Mouse (Mus musculus) adrenal gland, adult 18-20 months (tissue): Measurements from ENCODE around the gene Elovl5. TPM values are rescaled to one million over a fixed set of nuclear protein-coding genes. Genes with fewer than 3 reads are reported as not detected.

Source experiments
- DNase-seq, 2 experiments: peaks; one replicate each; pipeline ENCODE4 v3.0.0; 2021 to 2022; ENCODE audit warnings: low spot score in 2 of 2
- total RNA-seq, 2 experiments: library from RNA; stranded (reverse); gene quantifications; 1 replicate in 1 of 2; 2 replicates in 1 of 2; pipeline ENCODE4 v1.2.3; 2021

Gene Elovl5
- total RNA-seq, 2 experiments from 2014 or later, result 618 to 823 TPM

- no peak for DNase-seq
Observed at GRCm38 (mm10) chr9:77953053-77953452, 35.9 kb downstream of the Elovl5 start.

- no peak for DNase-seq
Observed at GRCm38 (mm10) chr9:77954496-77954895, 37.3 kb downstream of the Elovl5 start.

- DNase-seq, result no peak
Observed at GRCm38 (mm10) chr9:77954981-77955380, 37.8 kb downstream of the Elovl5 start.

GRCm38 (mm10) chr9:77955511-77955910 lies 38.3 kb downstream of the Elovl5 start:
- DNase-seq, result no peak

DNA sequence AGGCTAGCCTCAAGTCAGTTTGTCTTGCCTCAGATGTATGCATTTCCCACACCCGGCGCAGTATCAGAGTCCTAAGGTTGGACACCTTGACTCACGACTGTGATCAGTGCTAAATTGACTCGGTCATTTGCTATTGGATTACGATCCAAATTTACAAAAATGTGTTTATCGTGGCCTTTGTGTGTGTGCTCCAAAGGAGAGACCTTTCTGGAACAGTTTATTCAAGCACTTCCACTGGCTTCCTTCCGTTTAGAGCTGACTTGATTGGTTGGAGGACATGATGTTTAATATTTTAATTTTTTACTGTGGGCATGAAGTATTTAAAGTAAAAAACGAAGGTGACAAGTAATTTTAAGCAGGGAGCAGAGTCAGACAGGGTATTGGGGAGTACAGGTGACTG lies 38.8 kb downstream of the Elovl5 start:
- DNase-seq, result no peak

GRCm38 (mm10) chr9:77958327-77958726 lies 41.2 kb downstream of the Elovl5 start:
- no peak for DNase-seq

DNA sequence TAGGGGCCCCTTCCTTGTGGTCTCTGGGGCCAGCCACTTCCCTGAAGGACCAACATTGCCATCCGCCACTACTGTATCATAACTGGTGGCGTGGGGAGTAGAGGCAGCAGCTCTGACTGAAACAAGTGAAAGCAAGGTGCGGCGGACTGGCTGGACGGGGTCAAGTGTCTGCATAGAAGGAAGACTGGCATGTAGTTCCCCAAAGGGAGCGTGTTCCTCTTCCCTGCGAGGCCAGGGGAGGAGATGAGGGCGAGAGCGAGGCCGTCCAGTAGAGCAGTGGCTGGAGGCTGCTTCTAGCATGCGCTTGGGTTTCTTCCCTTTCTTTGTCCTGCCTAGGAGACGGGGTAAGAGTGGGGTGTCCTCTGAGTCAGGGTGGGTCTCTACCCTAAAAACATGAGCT lies 42.6 kb downstream of the Elovl5 start:
- no peak for DNase-seq

- no peak for DNase-seq
Observed at GRCm38 (mm10) chr9:77961350-77961749, 44.2 kb downstream of the Elovl5 start.

- DNase-seq, result no peak
Observed at GRCm38 (mm10) chr9:77964084-77964483, 46.9 kb downstream of the Elovl5 start.

GRCm38 (mm10) chr9:77965287-77965686 lies 48.1 kb downstream of the Elovl5 start:
- DNase-seq, result no peak

- DNase-seq, result no peak
Observed at GRCm38 (mm10) chr9:77965768-77966552, 48.8 kb downstream of the Elovl5 start.

GRCm38 (mm10) chr9:77966861-77967260 lies 49.7 kb downstream of the Elovl5 start:
- DNase-seq, result no peak

GRCm38 (mm10) chr9:77967584-77968163 lies 50.5 kb downstream of the Elovl5 start:
- DNase-seq, result no peak

DNA sequence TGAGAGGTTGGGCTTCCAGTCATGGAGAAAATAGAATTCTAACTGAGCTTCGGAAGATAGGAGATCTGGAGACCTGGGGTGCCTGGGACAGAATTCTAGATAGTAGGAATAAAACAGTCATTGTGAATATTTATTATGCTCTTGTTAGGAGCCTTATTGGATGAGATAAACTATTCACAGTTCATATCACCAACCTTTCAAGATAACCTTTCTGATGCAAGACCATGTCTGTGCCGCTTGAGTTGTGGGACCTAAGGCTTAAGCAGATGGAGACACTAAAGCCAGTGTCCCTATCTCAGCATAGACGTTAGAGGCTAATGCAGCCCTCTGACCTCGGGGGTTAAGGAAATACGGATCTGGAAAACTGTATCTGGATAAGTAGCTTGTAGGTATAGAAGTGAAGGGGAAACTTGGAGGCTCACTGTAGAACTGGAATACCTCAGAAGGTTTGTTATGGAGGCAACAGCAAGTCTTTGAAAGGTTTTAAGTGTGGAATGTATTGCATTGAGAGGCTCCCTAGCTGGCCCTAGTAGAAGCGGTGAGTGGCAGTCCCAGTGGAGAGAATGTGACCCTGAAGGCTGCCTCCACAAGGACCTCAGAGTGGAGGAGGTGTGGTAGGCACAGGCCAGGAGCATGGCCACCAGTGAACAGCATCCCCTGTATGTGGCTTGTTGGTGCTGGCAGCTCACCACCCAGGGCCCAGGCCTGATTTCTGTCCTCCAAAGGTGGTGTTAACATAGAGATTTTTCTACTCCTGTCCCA lies 52.2 kb downstream of the Elovl5 start:
- no peak for DNase-seq

GRCm38 (mm10) chr9:77979000-77979399 lies 61.8 kb downstream of the Elovl5 start:
- no peak for DNase-seq

- DNase-seq, result no peak
Observed at GRCm38 (mm10) chr9:77982616-77983015, 65.5 kb downstream of the Elovl5 start.

GRCm38 (mm10) chr9:77983521-77983920 lies 66.4 kb downstream of the Elovl5 start:
- DNase-seq, result no peak

- DNase-seq, result no peak
Observed at GRCm38 (mm10) chr9:77986153-77986795, 69.1 kb downstream of the Elovl5 start.

GRCm38 (mm10) chr9:77989626-77990025 lies 72.5 kb downstream of the Elovl5 start:
- DNase-seq, result no peak

DNA sequence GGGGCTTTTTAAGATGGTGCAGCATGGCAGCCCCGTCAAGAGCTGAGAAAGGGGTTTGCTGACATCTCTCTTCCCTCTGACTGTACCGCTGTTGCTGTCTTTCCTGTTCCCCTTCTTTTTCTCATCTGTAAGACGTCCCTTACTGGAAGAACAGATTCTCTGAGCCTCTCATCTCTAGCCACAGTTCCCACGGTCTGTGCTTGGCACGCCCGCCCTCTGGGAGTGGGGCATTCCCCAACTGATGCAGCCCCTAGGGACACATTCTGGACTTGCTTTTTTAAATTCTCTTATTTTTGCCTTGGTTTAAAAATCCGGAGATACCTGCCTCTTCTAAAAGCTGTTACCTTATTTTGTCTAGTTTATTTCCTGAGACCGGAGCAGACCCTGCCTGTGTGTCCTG lies 73.1 kb downstream of the Elovl5 start:
- no peak for DNase-seq

DNA sequence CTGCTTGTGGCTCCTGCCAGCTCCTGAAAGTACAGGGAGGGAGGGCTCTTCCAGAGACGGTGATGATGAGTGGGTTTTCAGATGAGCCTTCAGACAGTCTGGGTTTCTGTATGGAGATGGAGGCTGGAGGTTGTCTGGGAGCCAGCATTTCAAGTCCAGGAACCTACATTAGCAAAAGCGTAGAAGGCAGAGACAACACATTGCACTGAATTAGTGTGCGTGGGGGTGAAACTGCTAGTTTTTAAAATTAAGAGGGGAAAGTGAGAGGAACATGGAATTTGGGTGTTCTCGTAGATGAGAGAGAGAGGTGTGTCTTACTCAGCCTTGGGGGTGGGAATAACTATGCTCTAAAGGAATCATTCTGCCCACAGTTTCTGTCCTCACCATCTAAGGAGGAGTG lies 74.5 kb downstream of the Elovl5 start:
- DNase-seq, result no peak

DNA sequence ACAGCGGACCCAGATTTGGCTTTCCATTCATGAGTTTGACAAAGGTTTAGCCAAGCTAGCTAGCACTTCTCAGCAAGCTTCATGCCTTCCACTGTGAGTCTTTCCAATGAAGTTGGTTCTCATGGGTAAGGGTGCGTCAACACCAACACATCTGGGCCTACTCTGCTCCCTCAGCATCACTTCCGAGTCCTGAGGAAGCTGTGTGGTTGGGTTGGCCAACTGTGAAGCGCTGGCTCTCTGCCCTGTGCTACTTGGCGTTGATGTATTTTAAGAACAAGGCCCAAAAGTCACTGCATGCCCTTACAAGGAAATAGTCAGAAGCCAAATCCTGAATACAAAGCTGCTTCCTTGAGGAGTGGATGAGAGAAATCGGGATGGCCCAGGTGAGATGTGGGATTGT lies 75.1 kb downstream of the Elovl5 start:
- no peak for DNase-seq
